Mouse (Mus musculus): ENCODE results near the gene Ltb4r2. TPM values are rescaled to one million over a fixed set of nuclear protein-coding genes. Genes with fewer than 3 reads are reported as not detected.

Ltb4r2 gene
- 0.21 and 0.38 TPM in 2 replicates for polyA plus RNA-seq (2015; fragmentation: Nextera tagmentation; extraction: Ambion mirVana)

GRCm38 (mm10) chr14:55761163-55761562 lies at the start of gene Ltb4r2:
Gene Ltb4r2, plus strand, starts transcription at chr14:55761428.
- peaks cover 25% of the 10 kb centered on the region for H3K27me3 ChIP-seq (replicated peaks; ENCODE audit: control insufficient read depth, insufficient read depth, low read length)
- H3K4me2 ChIP-seq (ENCODE audit: low read length) = peak within 1 kb of the TSS; percentile 94
- H3K36me3 ChIP-seq (ENCODE audit: control insufficient read depth, insufficient read depth) = no peaks in the 10 kb centered on the region
- peak within 1 kb of the TSS; percentile 64 for H3K4me3 ChIP-seq (replicated peaks; ENCODE audit: low read length)
- 72% methylated on average over 6 of the region's 6 CpGs for WGBS
- peak within 1 kb of the TSS; percentile 85 for H3K9ac ChIP-seq (replicated peaks; ENCODE audit: low read depth, low read length)
- H3K9me3 ChIP-seq (ENCODE audit: control insufficient read depth, low read length) = no peaks in the 10 kb centered on the region
- H3K4me1 ChIP-seq (replicated peaks; ENCODE audit: control insufficient read depth, insufficient read depth, low read length) = peaks cover 9% of the 10 kb centered on the region
- no peak for ATAC-seq
- peak within 1 kb of the TSS; percentile 42 for H3K27ac ChIP-seq (ENCODE audit: low read length)

GRCm38 (mm10) chr14:55711786-55712185 lies 49.4 kb upstream of the Ltb4r2 start:
- no peaks in the 10 kb centered on the region for H3K4me1 ChIP-seq (replicated peaks; ENCODE audit: control insufficient read depth, insufficient read depth, low read length)

GRCm38 (mm10) chr14:55713007-55713728 lies 48.1 kb upstream of the Ltb4r2 start:
- WGBS = 16% methylated on average over 25 of the region's 25 CpGs
- Histone ChIP-seq H3K4me2 (ENCODE audit: low read length) (no peak overlapping the region), H3K27ac (ENCODE audit: low read length) (no peak overlapping the region), H3K36me3 (ENCODE audit: control insufficient read depth, insufficient read depth) (peaks cover 2% of the 10 kb centered on the region; the same call in 1 of the 2 replicates), H3K9ac (replicated peaks; ENCODE audit: low read depth, low read length) (no peak overlapping the region), H3K4me3 (replicated peaks; ENCODE audit: low read length) (no peak overlapping the region), H3K4me1 (replicated peaks; ENCODE audit: control insufficient read depth, insufficient read depth, low read length) (no peaks in the 10 kb centered on the region), H3K27me3 (replicated peaks; ENCODE audit: control insufficient read depth, insufficient read depth, low read length) (peaks cover 2% of the 10 kb centered on the region; the same call in 1 of the 2 replicates), H3K9me3 (ENCODE audit: control insufficient read depth, low read length) (no peaks in the 10 kb centered on the region)
- no peak for ATAC-seq

More at GRCm38 (mm10) chr14:55711786-55712185, 49.4 kb upstream of the Ltb4r2 start:
- Histone ChIP-seq H3K9ac (replicated peaks; ENCODE audit: low read depth, low read length) (no peak overlapping the region), H3K27ac (ENCODE audit: low read length) (no peak overlapping the region), H3K4me3 (replicated peaks; ENCODE audit: low read length) (no peak overlapping the region), H3K36me3 (ENCODE audit: control insufficient read depth, insufficient read depth) (no peaks in the 10 kb centered on the region), H3K4me2 (ENCODE audit: low read length) (no peak overlapping the region), H3K9me3 (ENCODE audit: control insufficient read depth, low read length) (no peaks in the 10 kb centered on the region), H3K27me3 (replicated peaks; ENCODE audit: control insufficient read depth, insufficient read depth, low read length) (peaks cover 2% of the 10 kb centered on the region; the same call in 1 of the 2 replicates)
- 84% methylated on average over 7 of the region's 7 CpGs for WGBS
- no peak for ATAC-seq

- H3K9me3 ChIP-seq (ENCODE audit: control insufficient read depth, low read length) = no peaks in the 10 kb centered on the region
- H3K9ac ChIP-seq (replicated peaks; ENCODE audit: low read depth, low read length) = no peak within 1 kb of the TSS
- no peak within 1 kb of the TSS for H3K27ac ChIP-seq (ENCODE audit: low read length)
- H3K4me3 ChIP-seq (replicated peaks; ENCODE audit: low read length) = no peak within 1 kb of the TSS
- peaks cover 2% of the 10 kb centered on the region; the same call in 1 of the 2 replicates for H3K36me3 ChIP-seq (ENCODE audit: control insufficient read depth, insufficient read depth)
- 30% methylated on average over 4 of the region's 4 CpGs for WGBS
- peaks cover 2% of the 10 kb centered on the region; the same call in 1 of the 2 replicates for H3K27me3 ChIP-seq (replicated peaks; ENCODE audit: control insufficient read depth, insufficient read depth, low read length)
- no peak within 1 kb of the TSS for H3K4me2 ChIP-seq (ENCODE audit: low read length)
- H3K4me1 ChIP-seq (replicated peaks; ENCODE audit: control insufficient read depth, insufficient read depth, low read length) = no peaks in the 10 kb centered on the region
- ATAC-seq = no peak
Measured at GRCm38 (mm10) chr14:55713729-55714122, 47.5 kb upstream of the Ltb4r2 start, which contains the start of gene Tgm1. Gene Tgm1, minus strand, starts transcription at chr14:55713926.

- H3K9ac ChIP-seq (replicated peaks; ENCODE audit: low read depth, low read length) = no peak overlapping the region
- WGBS = 38% methylated on average over 6 of the region's 6 CpGs
- H3K36me3 ChIP-seq (ENCODE audit: control insufficient read depth, insufficient read depth) = peaks cover 2% of the 10 kb centered on the region; the same call in 1 of the 2 replicates
- peaks cover 2% of the 10 kb centered on the region; the same call in 1 of the 2 replicates for H3K27me3 ChIP-seq (replicated peaks; ENCODE audit: control insufficient read depth, insufficient read depth, low read length)
- H3K4me3 ChIP-seq (replicated peaks; ENCODE audit: low read length) = no peak overlapping the region
- no peaks in the 10 kb centered on the region for H3K9me3 ChIP-seq (ENCODE audit: control insufficient read depth, low read length)
- no peak overlapping the region for H3K4me2 ChIP-seq (ENCODE audit: low read length)
- no peak overlapping the region for H3K27ac ChIP-seq (ENCODE audit: low read length)
- no peaks in the 10 kb centered on the region for H3K4me1 ChIP-seq (replicated peaks; ENCODE audit: control insufficient read depth, insufficient read depth, low read length)
- no peak for ATAC-seq
Measured at GRCm38 (mm10) chr14:55714893-55715292, 46.3 kb upstream of the Ltb4r2 start.

- Histone ChIP-seq H3K4me3 (replicated peaks; ENCODE audit: low read length) (no peak overlapping the region), H3K36me3 (ENCODE audit: control insufficient read depth, insufficient read depth) (peaks cover 2% of the 10 kb centered on the region; the same call in 1 of the 2 replicates), H3K4me2 (ENCODE audit: low read length) (no peak overlapping the region), H3K27ac (ENCODE audit: low read length) (no peak overlapping the region), H3K4me1 (replicated peaks; ENCODE audit: control insufficient read depth, insufficient read depth, low read length) (peaks cover 4% of the 10 kb centered on the region), H3K27me3 (replicated peaks; ENCODE audit: control insufficient read depth, insufficient read depth, low read length) (peaks cover 2% of the 10 kb centered on the region; the same call in 1 of the 2 replicates), H3K9ac (replicated peaks; ENCODE audit: low read depth, low read length) (no peak overlapping the region), H3K9me3 (ENCODE audit: control insufficient read depth, low read length) (no peaks in the 10 kb centered on the region)
- WGBS = 94% methylated on average over 6 of the region's 6 CpGs
- no peak for ATAC-seq
Measured at GRCm38 (mm10) chr14:55716271-55716670, 45.0 kb upstream of the Ltb4r2 start.

GRCm38 (mm10) chr14:55716884-55717283 lies 44.3 kb upstream of the Ltb4r2 start:
- Histone ChIP-seq H3K36me3 (ENCODE audit: control insufficient read depth, insufficient read depth) (peaks cover 2% of the 10 kb centered on the region; the same call in 1 of the 2 replicates), H3K27ac (ENCODE audit: low read length) (no peak overlapping the region), H3K9me3 (ENCODE audit: control insufficient read depth, low read length) (no peaks in the 10 kb centered on the region), H3K9ac (replicated peaks; ENCODE audit: low read depth, low read length) (no peak overlapping the region), H3K4me3 (replicated peaks; ENCODE audit: low read length) (no peak overlapping the region), H3K27me3 (replicated peaks; ENCODE audit: control insufficient read depth, insufficient read depth, low read length) (peaks cover 2% of the 10 kb centered on the region; the same call in 1 of the 2 replicates), H3K4me1 (replicated peaks; ENCODE audit: control insufficient read depth, insufficient read depth, low read length) (peaks cover 8% of the 10 kb centered on the region), H3K4me2 (ENCODE audit: low read length) (no peak overlapping the region)
- ATAC-seq = no peak
- 93% methylated on average over 8 of the region's 8 CpGs for WGBS

GRCm38 (mm10) chr14:55719737-55720136 lies 41.5 kb upstream of the Ltb4r2 start:
- Histone ChIP-seq H3K27ac (ENCODE audit: low read length) (no peak overlapping the region), H3K4me2 (ENCODE audit: low read length) (no peak overlapping the region), H3K4me3 (replicated peaks; ENCODE audit: low read length) (no peak overlapping the region), H3K9me3 (ENCODE audit: control insufficient read depth, low read length) (no peaks in the 10 kb centered on the region), H3K36me3 (ENCODE audit: control insufficient read depth, insufficient read depth) (peaks cover 2% of the 10 kb centered on the region; the same call in 1 of the 2 replicates), H3K27me3 (replicated peaks; ENCODE audit: control insufficient read depth, insufficient read depth, low read length) (no peaks in the 10 kb centered on the region), H3K4me1 (replicated peaks; ENCODE audit: control insufficient read depth, insufficient read depth, low read length) (peaks cover 11% of the 10 kb centered on the region), H3K9ac (replicated peaks; ENCODE audit: low read depth, low read length) (no peak overlapping the region)
- no peak for ATAC-seq
- 92% methylated on average over 6 of the region's 6 CpGs for WGBS

GRCm38 (mm10) chr14:55720666-55721065 lies 40.6 kb upstream of the Ltb4r2 start:
- no peak for ATAC-seq
- 95% methylated on average over 12 of the region's 12 CpGs for WGBS
- Histone ChIP-seq H3K27me3 (replicated peaks; ENCODE audit: control insufficient read depth, insufficient read depth, low read length) (no peaks in the 10 kb centered on the region), H3K9me3 (ENCODE audit: control insufficient read depth, low read length) (no peaks in the 10 kb centered on the region), H3K9ac (replicated peaks; ENCODE audit: low read depth, low read length) (no peak overlapping the region), H3K4me2 (ENCODE audit: low read length) (no peak overlapping the region; the same call in 1 of the 2 replicates), H3K36me3 (ENCODE audit: control insufficient read depth, insufficient read depth) (peaks cover 2% of the 10 kb centered on the region; the same call in 1 of the 2 replicates), H3K4me3 (replicated peaks; ENCODE audit: low read length) (no peak overlapping the region), H3K4me1 (replicated peaks; ENCODE audit: control insufficient read depth, insufficient read depth, low read length) (peaks cover 11% of the 10 kb centered on the region), H3K27ac (ENCODE audit: low read length) (no peak overlapping the region)
